Mouse (Mus musculus) stomach, postnatal 0 days (tissue): ENCODE data around the gene Wdr66.

Source experiments
- CTCF ChIP-seq: IDR thresholded peaks from 2 replicates; pipeline ENCODE4 v1.5.1; 2016; ENCODE audit warnings: antibody characterized with exemption, low read depth, mild to moderate bottlenecking, moderate library complexity
- EP300 ChIP-seq: optimal IDR thresholded peaks from 2 replicates; pipeline ENCODE3; 2016; ENCODE audit warnings: antibody characterized with exemption

DNA sequence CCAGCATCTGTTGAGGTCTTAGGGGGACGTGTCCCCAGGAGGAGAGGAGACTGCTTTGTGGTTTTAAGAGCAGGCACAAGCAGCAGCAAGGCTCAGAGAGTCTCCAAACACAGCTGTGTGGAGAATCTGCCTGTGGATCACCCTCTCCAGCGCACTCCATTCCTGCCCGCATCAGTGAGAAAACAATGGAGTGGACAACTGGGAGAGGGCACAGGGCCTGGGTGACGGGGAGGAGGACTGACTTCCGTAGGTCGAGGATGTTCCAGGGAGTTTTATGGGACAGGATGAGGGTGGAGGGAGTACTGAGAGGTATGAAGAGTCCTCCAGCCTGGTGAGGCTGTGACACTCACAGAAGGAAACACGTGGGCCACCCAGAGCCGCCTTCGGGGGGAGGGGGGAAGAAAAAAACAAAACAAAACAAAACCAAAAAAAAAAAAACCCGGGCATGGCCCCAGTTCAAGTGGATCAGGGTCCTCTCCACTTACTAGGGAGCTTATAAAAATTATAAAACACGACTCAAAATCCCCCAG is 62.0 kb downstream of the Wdr66 start:
- TF ChIP-seq CTCF (no peak), EP300 (no peak)
